Mouse (Mus musculus): ENCODE results near the gene Camkmt. TPM values are rescaled to one million over a fixed set of nuclear protein-coding genes. Genes with fewer than 3 reads are reported as not detected.

The Camkmt gene
- polyA plus RNA-seq, 1 experiment from 2014 or later = 20.2 TPM

DNA sequence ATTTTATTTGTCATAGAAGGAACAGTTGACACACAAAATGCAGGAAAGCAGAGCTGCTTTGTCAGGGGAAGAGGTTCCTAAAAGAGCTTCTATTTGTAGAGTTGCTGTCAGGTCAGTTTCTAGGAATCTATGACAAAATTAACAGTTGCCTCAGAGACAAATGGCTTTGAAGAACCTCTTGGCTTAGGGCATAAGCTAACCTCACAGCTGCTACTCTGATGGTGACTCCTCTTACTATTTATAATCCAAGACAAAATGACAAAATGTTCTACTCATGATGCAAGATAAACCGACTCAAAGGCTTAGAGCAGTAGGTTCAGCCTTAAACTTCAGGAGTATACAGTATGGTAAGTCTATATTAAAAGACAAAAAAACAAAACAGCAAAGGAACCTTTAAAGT, 3.9 kb upstream of the Camkmt start:
- Histone ChIP-seq H3K27ac (ENCODE audit: low read length) (no peak overlapping the region), H3K27me3 (replicated peaks; ENCODE audit: control insufficient read depth, insufficient read depth, low read length) (no peaks in the 10 kb centered on the region), H3K4me1 (replicated peaks; ENCODE audit: control insufficient read depth, insufficient read depth, low read length) (peaks cover 14% of the 10 kb centered on the region), H3K9me3 (ENCODE audit: control insufficient read depth, low read length) (no peaks in the 10 kb centered on the region), H3K36me3 (ENCODE audit: control insufficient read depth, insufficient read depth) (no peaks in the 10 kb centered on the region; the same call in 1 of the 2 replicates), H3K4me2 (ENCODE audit: low read length) (no peak overlapping the region), H3K9ac (replicated peaks; ENCODE audit: low read depth, low read length) (no peak overlapping the region), H3K4me3 (replicated peaks; ENCODE audit: low read length) (no peak overlapping the region)
- no peak for ATAC-seq
- 92% methylated on average over 1 of the region's 1 CpGs for WGBS

DNA sequence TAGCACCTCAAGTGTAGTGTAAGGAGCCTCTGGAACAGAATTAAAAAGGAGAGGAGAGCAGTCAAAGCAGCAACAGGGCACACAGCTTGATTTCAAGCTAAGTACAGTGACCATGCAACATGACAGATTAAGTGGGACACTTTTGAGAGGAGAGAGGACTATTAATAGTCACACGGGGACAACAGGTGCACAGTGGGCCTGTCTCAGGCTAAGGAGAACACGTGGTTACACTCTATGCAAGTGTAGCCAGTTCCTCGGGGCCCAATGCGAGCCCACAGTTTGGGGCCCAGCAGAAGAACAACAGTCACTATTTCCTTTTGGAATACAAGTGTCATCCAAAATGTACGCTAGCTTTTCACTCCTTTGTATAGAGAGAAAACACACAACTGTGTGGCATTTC, 2.8 kb upstream of the Camkmt start:
- no peaks in the 10 kb centered on the region for H3K27me3 ChIP-seq (replicated peaks; ENCODE audit: control insufficient read depth, insufficient read depth, low read length)
- H3K9ac ChIP-seq (replicated peaks; ENCODE audit: low read depth, low read length) = no peak overlapping the region
- H3K4me1 ChIP-seq (replicated peaks; ENCODE audit: control insufficient read depth, insufficient read depth, low read length) = peaks cover 14% of the 10 kb centered on the region
- H3K36me3 ChIP-seq (ENCODE audit: control insufficient read depth, insufficient read depth) = no peaks in the 10 kb centered on the region; the same call in 1 of the 2 replicates
- 92% methylated on average over 5 of the region's 5 CpGs for WGBS
- no peak for ATAC-seq
- H3K27ac ChIP-seq (ENCODE audit: low read length) = no peak overlapping the region
- H3K4me3 ChIP-seq (replicated peaks; ENCODE audit: low read length) = no peak overlapping the region
- H3K4me2 ChIP-seq (ENCODE audit: low read length) = no peak overlapping the region
- no peaks in the 10 kb centered on the region for H3K9me3 ChIP-seq (ENCODE audit: control insufficient read depth, low read length)

DNA sequence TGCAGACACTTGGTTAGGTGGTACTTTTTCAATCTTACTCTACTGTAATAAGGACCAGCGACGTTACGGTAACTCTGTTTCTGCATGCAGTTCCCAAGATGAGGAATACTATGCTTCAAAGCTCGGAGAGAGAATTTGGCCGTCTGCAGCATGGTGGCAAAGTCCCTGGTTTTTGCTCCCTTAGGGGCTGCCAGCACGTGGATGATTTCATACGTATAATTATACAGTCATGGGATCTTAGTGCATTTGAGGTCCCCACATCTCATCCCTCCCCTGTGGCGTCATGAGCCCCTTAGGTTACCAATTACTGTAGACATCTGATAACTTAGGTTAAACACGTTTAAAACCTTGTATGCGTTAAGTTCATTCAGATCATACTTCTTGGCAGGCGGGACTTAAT, 2.0 kb upstream of the Camkmt start:
- H3K4me3 ChIP-seq (replicated peaks; ENCODE audit: low read length) = no peak overlapping the region
- H3K9me3 ChIP-seq (ENCODE audit: control insufficient read depth, low read length) = no peaks in the 10 kb centered on the region
- H3K27me3 ChIP-seq (replicated peaks; ENCODE audit: control insufficient read depth, insufficient read depth, low read length) = no peaks in the 10 kb centered on the region
- no peak for ATAC-seq
- no peak overlapping the region for H3K4me2 ChIP-seq (ENCODE audit: low read length)
- no peaks in the 10 kb centered on the region for H3K36me3 ChIP-seq (ENCODE audit: control insufficient read depth, insufficient read depth)
- no peak overlapping the region for H3K27ac ChIP-seq (ENCODE audit: low read length)
- H3K4me1 ChIP-seq (replicated peaks; ENCODE audit: control insufficient read depth, insufficient read depth, low read length) = peaks cover 14% of the 10 kb centered on the region
- 88% methylated on average over 11 of the region's 11 CpGs for WGBS
- H3K9ac ChIP-seq (replicated peaks; ENCODE audit: low read depth, low read length) = no peak overlapping the region

DNA sequence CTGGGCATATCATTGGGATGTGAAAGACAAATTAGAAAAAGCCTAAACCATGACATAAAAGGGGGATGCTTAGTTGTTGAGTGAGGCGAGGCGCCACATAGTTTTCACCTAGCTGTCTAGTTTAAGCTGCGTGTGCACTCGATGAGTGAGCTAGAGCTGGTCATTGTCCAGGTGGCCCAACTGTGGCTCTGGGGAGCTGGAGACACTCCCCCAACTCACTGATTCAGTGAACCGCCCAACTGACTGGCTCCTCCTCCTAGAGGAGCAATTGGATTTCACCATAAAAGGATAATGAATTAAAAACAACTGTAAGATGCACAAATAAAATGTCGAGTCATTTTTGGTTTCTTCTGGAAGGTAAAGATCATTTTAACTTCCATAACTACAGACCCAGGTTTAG, 1.3 kb upstream of the Camkmt start:
- Histone ChIP-seq H3K36me3 (ENCODE audit: control insufficient read depth, insufficient read depth) (no peaks in the 10 kb centered on the region), H3K4me1 (replicated peaks; ENCODE audit: control insufficient read depth, insufficient read depth, low read length) (peaks cover 14% of the 10 kb centered on the region), H3K9me3 (ENCODE audit: control insufficient read depth, low read length) (no peaks in the 10 kb centered on the region), H3K9ac (replicated peaks; ENCODE audit: low read depth, low read length) (no peak overlapping the region), H3K4me2 (ENCODE audit: low read length) (peak overlapping the region; percentile 84), H3K4me3 (replicated peaks; ENCODE audit: low read length) (peak overlapping the region; percentile 80), H3K27ac (ENCODE audit: low read length) (no peak overlapping the region), H3K27me3 (replicated peaks; ENCODE audit: control insufficient read depth, insufficient read depth, low read length) (no peaks in the 10 kb centered on the region)
- no peak for ATAC-seq
- WGBS = 40% methylated on average over 6 of the region's 6 CpGs

DNA sequence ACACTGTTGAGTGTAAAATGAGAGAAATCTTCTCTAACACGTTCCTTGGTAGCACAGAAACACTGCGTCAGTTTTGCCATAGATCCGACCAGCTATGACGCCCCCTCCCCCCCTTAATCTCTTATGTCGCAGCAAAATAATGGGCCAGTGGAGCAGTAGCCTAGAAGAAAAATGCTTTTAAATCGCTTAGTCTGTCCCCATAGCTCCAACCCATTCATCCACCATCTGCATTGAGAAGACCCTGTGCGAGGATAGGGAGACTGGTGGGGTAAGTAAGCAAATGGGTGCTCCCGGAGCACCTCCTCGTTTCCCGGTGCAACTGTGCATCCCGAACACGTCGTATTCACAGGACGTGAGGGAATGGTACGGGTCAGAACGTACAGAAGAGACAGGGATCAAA, 731 bp upstream of the Camkmt start:
- peak; percentile 7 for ATAC-seq
- no peaks in the 10 kb centered on the region for H3K36me3 ChIP-seq (ENCODE audit: control insufficient read depth, insufficient read depth)
- H3K27me3 ChIP-seq (replicated peaks; ENCODE audit: control insufficient read depth, insufficient read depth, low read length) = no peaks in the 10 kb centered on the region
- peak overlapping the region; percentile 80 for H3K4me3 ChIP-seq (replicated peaks; ENCODE audit: low read length)
- no peaks in the 10 kb centered on the region for H3K9me3 ChIP-seq (ENCODE audit: control insufficient read depth, low read length)
- peak overlapping the region; percentile 84 for H3K4me2 ChIP-seq (ENCODE audit: low read length)
- peak overlapping the region; percentile 75 for H3K9ac ChIP-seq (replicated peaks; ENCODE audit: low read depth, low read length)
- peaks cover 14% of the 10 kb centered on the region for H3K4me1 ChIP-seq (replicated peaks; ENCODE audit: control insufficient read depth, insufficient read depth, low read length)
- WGBS = 0% methylated on average over 16 of the region's 16 CpGs
- H3K27ac ChIP-seq (ENCODE audit: low read length) = peak overlapping the region; percentile 88

DNA sequence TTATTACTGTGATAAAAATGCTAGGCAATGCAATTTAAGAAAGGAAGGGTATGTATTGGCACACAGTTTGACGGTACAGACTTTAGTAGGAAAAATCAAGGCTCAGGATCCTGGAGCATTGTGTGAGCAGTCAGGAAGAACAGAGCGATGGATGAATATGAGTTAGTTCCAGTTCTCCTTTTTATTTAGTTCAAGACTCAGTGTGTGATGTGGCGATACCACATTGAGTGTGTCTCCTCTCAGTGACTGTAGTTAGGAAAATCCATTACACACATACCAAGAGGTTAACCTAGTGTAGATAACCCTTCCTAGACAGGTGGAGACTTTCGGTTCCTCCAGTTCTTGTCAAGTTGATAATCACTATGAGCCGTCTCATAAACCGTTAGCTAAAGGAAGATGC, 1.4 kb downstream of the Camkmt start:
- H3K27me3 ChIP-seq (replicated peaks; ENCODE audit: control insufficient read depth, insufficient read depth, low read length) = no peaks in the 10 kb centered on the region
- peak overlapping the region; percentile 90; the same call in 1 of the 2 replicates for H3K4me2 ChIP-seq (ENCODE audit: low read length)
- no peak for ATAC-seq
- 96% methylated on average over 6 of the region's 6 CpGs for WGBS
- no peak overlapping the region for H3K4me3 ChIP-seq (replicated peaks; ENCODE audit: low read length)
- H3K36me3 ChIP-seq (ENCODE audit: control insufficient read depth, insufficient read depth) = no peaks in the 10 kb centered on the region
- H3K9ac ChIP-seq (replicated peaks; ENCODE audit: low read depth, low read length) = no peak overlapping the region
- no peak overlapping the region for H3K27ac ChIP-seq (ENCODE audit: low read length)
- no peaks in the 10 kb centered on the region for H3K9me3 ChIP-seq (ENCODE audit: control insufficient read depth, low read length)
- H3K4me1 ChIP-seq (replicated peaks; ENCODE audit: control insufficient read depth, insufficient read depth, low read length) = peaks cover 14% of the 10 kb centered on the region

DNA sequence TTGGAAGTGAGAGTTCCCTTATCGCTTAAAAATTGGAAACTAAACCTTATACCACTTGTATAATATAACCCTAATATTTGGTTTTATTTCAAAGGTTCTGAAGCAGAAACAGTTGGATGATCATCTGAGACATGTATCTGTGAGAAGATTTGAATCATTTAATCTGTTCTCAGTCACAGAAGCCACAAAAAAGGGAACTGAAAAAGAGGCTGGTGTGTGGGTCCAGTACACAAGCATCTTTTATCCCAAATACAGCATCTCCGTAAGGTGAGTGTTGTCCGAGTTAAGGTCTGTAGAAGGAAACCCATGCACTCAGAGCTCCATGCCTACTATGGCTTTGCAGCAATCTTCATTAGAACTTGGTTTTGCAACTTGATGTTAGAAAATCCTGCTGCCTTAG, 6.0 kb downstream of the Camkmt start:
- no peaks in the 10 kb centered on the region for H3K27me3 ChIP-seq (replicated peaks; ENCODE audit: control insufficient read depth, insufficient read depth, low read length)
- H3K4me2 ChIP-seq (ENCODE audit: low read length) = no peak overlapping the region
- peaks cover 19% of the 10 kb centered on the region for H3K36me3 ChIP-seq (ENCODE audit: control insufficient read depth, insufficient read depth)
- H3K27ac ChIP-seq (ENCODE audit: low read length) = no peak overlapping the region
- no peak for ATAC-seq
- H3K9me3 ChIP-seq (ENCODE audit: control insufficient read depth, low read length) = peaks cover 9% of the 10 kb centered on the region
- H3K9ac ChIP-seq (replicated peaks; ENCODE audit: low read depth, low read length) = no peak overlapping the region
- H3K4me3 ChIP-seq (replicated peaks; ENCODE audit: low read length) = no peak overlapping the region
- peaks cover under 1% of the 10 kb centered on the region for H3K4me1 ChIP-seq (replicated peaks; ENCODE audit: control insufficient read depth, insufficient read depth, low read length)
- 96% methylated on average over 3 of the region's 3 CpGs for WGBS

DNA sequence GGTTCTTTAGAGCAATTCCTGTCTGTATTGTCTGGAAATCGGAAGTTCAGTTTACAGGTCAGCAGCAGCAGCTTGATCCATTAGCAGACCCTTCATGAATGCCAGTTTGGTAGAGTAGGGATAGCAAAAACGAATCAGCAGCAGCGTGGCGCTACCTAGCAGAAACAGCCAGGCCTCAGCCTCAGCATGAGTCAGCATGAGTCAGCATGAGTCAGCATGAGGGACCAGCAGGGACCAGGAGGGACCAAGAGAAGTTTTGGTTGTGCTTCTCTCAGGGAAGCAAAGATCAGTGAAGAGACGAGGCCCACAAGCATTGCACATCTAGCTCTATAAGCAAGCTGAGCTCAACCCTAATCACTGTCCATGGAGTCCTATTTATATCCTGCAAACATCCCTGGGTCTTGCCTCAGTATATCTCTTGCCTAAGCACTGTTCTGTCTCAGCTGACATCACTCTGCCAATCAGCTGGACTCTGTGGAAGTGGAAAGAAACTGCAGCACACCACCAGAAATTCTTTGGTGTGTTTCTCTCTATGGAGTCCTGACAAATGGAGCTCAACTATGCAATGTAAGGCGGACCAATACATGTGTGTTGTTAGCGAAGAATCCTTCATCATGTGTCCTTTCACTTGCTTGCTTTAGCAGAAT, 8.4 kb downstream of the Camkmt start:
- ATAC-seq = no peak
- Histone ChIP-seq H3K9me3 (ENCODE audit: control insufficient read depth, low read length) (peaks cover 9% of the 10 kb centered on the region), H3K9ac (replicated peaks; ENCODE audit: low read depth, low read length) (no peak overlapping the region), H3K4me1 (replicated peaks; ENCODE audit: control insufficient read depth, insufficient read depth, low read length) (no peaks in the 10 kb centered on the region), H3K36me3 (ENCODE audit: control insufficient read depth, insufficient read depth) (peaks cover 19% of the 10 kb centered on the region), H3K4me2 (ENCODE audit: low read length) (no peak overlapping the region), H3K4me3 (replicated peaks; ENCODE audit: low read length) (no peak overlapping the region), H3K27ac (ENCODE audit: low read length) (no peak overlapping the region), H3K27me3 (replicated peaks; ENCODE audit: control insufficient read depth, insufficient read depth, low read length) (no peaks in the 10 kb centered on the region)
- 96% methylated on average over 7 of the region's 7 CpGs for WGBS

DNA sequence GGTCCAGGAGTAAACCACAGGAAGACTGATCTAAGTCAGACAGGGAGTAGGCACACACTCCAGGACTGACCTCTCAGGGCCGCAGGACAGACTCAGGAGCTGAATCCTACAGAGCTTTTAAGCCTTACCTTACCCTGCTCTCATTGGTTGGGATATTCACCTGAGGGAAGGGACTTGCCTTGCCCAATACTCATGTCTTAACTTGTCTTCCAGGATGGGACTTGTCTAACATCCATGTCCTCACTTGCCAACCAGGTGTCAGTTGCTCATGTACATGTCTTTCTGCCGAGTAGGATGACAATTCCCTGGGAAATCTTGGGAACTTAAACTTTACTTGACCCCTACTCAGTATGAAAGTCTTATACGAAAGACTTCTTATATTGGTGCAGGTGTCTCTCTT, 9.9 kb downstream of the Camkmt start:
- Histone ChIP-seq H3K4me1 (replicated peaks; ENCODE audit: control insufficient read depth, insufficient read depth, low read length) (no peaks in the 10 kb centered on the region), H3K27ac (ENCODE audit: low read length) (no peak overlapping the region), H3K9ac (replicated peaks; ENCODE audit: low read depth, low read length) (no peak overlapping the region), H3K4me2 (ENCODE audit: low read length) (no peak overlapping the region), H3K9me3 (ENCODE audit: control insufficient read depth, low read length) (peaks cover 9% of the 10 kb centered on the region), H3K36me3 (ENCODE audit: control insufficient read depth, insufficient read depth) (peaks cover 19% of the 10 kb centered on the region), H3K4me3 (replicated peaks; ENCODE audit: low read length) (no peak overlapping the region), H3K27me3 (replicated peaks; ENCODE audit: control insufficient read depth, insufficient read depth, low read length) (no peaks in the 10 kb centered on the region)
- WGBS = 91% methylated on average over 3 of the region's 3 CpGs
- no peak for ATAC-seq

DNA sequence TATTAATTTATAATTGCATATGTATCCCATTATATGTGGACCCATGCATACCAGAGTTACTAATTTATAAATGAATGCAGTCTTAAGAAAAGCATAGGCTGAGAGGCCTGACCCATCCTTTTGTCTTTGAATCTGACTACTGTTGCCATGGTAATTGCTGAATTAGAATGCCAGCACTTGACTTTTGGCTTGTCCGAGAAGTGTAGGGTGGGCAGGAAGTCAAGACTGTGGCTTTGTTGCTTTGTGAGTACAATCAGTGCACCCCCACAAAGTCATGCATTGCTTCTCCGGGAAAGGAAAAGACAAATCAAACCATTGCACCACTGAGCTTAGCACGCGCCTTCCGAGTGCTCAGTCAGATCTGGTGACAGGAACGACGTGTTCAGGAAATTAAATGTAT, 11.4 kb downstream of the Camkmt start:
- Histone ChIP-seq H3K4me1 (replicated peaks; ENCODE audit: control insufficient read depth, insufficient read depth, low read length) (no peaks in the 10 kb centered on the region), H3K4me3 (replicated peaks; ENCODE audit: low read length) (no peak overlapping the region), H3K36me3 (ENCODE audit: control insufficient read depth, insufficient read depth) (peaks cover 19% of the 10 kb centered on the region), H3K27ac (ENCODE audit: low read length) (no peak overlapping the region), H3K9me3 (ENCODE audit: control insufficient read depth, low read length) (peaks cover 9% of the 10 kb centered on the region), H3K27me3 (replicated peaks; ENCODE audit: control insufficient read depth, insufficient read depth, low read length) (no peaks in the 10 kb centered on the region), H3K4me2 (ENCODE audit: low read length) (no peak overlapping the region), H3K9ac (replicated peaks; ENCODE audit: low read depth, low read length) (no peak overlapping the region)
- no peak for ATAC-seq
- WGBS = 88% methylated on average over 7 of the region's 7 CpGs
